Mouse (Mus musculus): Measurements from ENCODE around the gene Mcm8.

Mcm8 gene

GRCm38 (mm10) chr2:132815608-132816314 is at the start of gene Mcm8, which contains the start of gene Trmt6:
TSS of gene Mcm8 (plus strand) at chr2:132816141.
TSS of gene Trmt6 (minus strand) at chr2:132816055.
- peak; percentile 95 to 97 for DNase-seq

- DNase-seq: no peak
Observed at GRCm38 (mm10) chr2:132770822-132771221, 45.1 kb upstream of the Mcm8 start.

DNA sequence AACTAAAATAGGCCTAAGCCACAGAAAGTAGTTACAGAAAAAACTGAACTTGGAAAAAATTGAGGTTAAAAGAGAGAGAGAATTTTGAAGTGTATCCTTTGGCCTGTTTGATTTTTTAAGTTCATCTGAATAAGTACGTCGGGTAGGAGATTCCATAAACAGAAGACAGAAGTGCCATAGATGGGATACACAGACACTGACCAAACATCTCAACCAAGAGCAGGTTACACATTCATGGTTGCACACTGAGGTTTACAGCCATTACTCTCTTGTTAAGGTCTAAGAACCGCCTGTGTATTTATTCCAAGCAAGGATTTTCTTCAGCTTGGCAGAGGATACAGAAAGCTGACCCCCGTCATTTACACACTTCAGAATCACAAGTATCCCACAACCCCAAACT is 35.0 kb upstream of the Mcm8 start, which contains the start of gene Chgb:
Chgb (plus strand) TSS at position 301 of the 400 bp plus-strand sequence.
- no peak for DNase-seq

GRCm38 (mm10) chr2:132781439-132782068 is 34.4 kb upstream of the Mcm8 start:
- peak; percentile 89 to 93 for DNase-seq

DNA sequence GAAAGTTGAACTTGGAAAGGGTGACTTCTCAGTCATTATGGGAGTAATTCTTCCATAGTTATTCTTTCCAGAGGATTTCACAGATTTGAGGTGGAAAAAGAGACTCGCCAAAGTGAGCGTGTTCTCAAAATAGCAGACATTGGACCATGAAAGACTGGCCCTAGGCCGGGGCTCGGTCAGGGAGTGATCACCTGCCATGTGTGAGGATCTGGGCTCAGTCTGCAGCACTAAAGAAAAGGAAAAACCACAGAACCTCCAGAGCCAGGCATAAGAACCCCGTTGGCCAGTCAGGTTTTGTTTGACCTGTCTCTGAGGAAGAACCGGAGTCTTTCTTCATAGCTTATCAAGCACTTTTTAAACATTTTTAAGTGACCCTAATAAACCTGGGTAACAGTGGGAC is 31.9 kb upstream of the Mcm8 start:
- DNase-seq: peak; percentile 47 to 61

- DNase-seq: peak; percentile 84 to 86
Observed at GRCm38 (mm10) chr2:132793441-132794203, 22.3 kb upstream of the Mcm8 start.

DNA sequence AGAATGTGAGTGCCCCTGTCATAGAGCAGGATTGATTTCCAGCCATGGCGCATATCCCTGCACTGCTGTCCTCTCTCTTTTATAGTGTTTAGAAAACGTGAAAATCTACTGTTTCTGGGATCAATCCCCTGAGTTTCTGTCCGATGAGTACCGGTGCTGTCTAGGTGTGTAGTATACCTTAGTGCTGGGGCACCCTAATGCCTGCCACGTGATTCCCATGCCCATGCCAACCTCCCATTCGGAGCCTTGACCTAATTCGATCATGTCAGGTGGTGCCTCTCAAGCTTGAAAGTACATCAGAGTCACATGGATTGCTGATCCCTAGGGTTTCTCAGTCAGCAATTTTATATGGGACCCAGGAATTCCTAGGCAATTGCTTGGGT is 21.7 kb upstream of the Mcm8 start:
- DNase-seq: peak; percentile 40 to 46

DNA sequence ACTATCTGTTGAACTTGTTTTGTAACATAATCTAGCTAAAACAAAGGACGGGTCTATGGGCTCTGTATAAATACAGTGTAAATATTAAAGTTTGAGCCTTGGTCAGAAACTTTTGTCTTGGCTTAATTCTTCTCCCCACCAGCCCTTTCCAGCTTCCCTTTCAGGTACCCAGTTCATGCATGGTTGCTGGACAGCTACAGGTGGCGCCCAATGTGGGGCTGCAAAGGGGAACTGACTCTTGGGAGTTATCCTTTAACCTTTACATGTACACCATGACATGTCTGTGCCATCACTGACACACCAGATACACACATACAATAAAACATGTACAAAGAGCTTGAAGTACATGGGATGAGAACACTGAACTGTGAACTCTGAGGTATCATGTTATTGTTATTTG is 13.0 kb upstream of the Mcm8 start:
- DNase-seq: no peak

DNA sequence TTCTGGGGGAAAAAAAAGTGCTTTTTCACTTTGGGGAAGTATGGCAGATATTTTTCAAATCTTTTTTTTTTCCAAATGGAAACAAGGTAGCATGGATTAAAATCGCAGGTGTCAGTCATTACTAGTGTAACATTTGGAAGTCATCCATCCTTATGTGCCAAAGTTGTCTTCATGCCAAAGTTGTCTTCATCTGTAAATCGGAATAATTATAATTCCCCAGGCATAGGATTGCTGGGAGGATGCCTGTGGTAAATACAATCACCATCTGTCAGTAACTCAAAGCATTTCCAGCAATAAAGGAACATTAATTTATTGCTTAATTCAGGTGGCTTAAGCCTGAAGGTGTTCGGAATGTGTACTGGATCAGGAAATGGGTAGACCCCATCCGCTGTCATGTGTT is 25.1 kb downstream of the Mcm8 start:
- peak; percentile 33 to 43 for DNase-seq

GRCm38 (mm10) chr2:132846407-132847358 is 30.7 kb downstream of the Mcm8 start, which contains the start of gene Crls1:
TSS of gene Crls1 (plus strand) at chr2:132846666.
- DNase-seq: peak; percentile 98

GRCm38 (mm10) chr2:132847581-132847980 is 31.6 kb downstream of the Mcm8 start:
- peak; percentile 26 for DNase-seq

GRCm38 (mm10) chr2:132848361-132848760 is 32.4 kb downstream of the Mcm8 start:
- no peak for DNase-seq

DNA sequence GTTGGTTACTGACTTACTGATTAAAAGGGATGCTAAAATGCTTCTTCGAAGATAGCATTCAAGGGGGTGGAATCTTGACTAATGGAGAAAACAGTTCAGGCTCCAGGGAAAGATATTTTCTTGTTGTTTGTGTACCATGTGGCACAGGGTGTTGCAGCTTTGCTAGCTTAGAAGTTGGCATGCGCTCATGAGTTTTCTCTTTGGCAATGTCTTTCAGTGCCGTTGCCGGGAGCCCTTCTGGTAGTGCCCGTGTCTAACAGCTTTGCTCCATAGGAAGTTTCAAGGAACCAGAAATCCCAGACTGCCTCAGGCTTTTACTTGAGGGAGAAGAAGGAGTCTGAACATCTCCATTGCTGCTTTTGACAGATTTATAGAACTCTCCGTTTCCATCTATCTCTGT is 33.2 kb downstream of the Mcm8 start:
- DNase-seq: peak; percentile 58 to 61

GRCm38 (mm10) chr2:132853051-132853450 is 37.1 kb downstream of the Mcm8 start:
- no peak for DNase-seq

DNA sequence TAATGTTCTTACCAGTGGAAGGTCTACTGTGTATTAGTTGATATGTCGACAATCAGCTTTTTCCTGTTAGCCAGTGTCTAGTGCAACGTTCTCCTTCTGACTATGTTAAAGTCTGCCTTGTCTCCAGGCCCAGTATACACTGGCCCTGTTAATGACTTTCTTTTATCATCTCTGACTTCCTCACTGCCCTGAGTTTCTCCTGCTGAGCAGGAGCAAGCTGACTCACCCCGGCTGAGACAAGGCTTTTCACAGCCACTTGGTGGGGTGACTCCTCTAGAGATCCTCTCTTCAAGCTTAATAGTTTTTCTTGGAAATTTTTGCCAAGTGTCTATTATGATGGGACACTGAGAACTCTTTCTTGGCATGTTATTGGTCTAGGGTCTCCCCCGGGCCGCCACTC is 40.4 kb downstream of the Mcm8 start:
- no peak for DNase-seq

- DNase-seq: no peak
Observed at GRCm38 (mm10) chr2:132860435-132860834, 44.5 kb downstream of the Mcm8 start.

GRCm38 (mm10) chr2:132861456-132861855 is 45.5 kb downstream of the Mcm8 start:
- DNase-seq: peak in 1 of 2 experiments; percentile 42

DNA sequence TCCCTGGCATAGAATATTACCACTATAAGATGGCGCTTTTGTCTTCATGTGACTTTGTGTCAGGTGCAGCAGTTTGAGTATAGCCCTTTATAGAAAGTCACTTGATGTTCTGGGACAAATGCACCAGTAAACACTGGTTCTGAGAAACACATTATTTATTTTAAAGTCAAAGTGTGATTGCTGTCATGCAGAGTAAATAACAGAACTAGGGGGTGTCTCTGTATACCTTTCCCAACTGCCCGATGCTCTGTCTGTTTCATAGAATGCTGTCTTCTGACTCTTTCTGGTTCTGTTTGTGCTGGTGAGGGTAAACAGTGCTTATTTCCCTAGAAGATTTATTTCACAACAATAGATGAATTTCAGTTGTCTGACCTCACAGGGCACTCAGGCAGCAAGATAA is 47.4 kb downstream of the Mcm8 start:
- DNase-seq: no peak

DNA sequence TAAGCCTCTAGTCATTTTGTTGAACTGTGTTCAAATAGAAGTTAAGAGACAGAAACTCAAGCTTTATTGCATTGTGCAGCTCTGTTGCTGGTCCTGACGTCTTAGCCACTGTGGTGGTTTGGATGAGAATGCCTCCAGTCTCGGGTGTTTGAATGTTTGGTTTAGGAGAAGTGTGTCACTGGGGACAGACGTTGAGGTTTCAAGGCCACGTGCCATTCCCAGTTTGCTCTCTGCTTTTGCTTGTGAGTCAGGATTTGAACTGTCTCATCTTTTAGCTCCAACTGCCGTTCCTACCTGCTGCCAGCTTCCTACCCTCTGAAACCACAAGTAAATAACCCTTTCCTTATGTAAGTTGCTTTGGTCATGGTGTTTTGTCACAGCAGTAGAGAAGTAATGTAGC is 51.6 kb downstream of the Mcm8 start:
- DNase-seq: no peak

DNA sequence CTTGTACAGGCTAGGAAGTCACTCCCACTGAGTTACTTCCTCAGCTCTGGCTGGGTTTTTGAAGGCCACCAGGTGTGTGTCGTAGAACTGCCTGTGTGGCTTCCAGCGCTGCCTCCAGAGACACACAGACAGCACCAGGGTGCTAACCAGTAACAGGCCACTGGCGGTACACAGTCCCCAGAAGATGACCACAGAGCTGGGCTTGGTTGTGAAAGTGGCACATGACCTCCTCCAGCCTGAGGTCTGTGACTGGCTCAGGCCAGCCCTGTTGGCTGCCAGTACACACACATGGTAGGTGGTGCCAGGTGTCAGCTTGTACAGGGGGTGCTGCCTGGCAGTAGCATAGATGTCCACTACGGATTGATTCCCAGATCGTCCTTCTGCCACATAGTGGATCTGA is 53.7 kb downstream of the Mcm8 start:
- DNase-seq: peak; percentile 17 to 23

GRCm38 (mm10) chr2:132870286-132870685 is 54.3 kb downstream of the Mcm8 start:
- DNase-seq: no peak

DNA sequence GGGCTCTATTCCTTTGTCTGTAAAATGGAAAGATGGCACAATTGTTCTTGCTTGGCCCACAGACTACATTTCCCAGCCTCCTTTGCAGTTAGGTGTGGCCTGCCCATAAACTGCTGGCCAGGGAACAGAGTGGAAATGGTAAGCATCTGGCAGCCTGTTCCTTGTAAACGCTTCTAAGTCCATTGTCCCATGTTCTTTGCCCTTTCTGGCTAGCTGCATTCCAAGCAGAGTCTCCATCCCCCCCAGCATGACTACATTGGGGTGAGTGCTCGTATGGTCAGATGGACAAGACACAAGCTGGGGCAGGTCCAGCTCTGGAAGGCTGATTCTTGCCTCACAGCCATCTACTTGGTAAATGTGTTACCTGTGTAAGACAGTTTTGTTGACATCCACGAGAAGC is 55.7 kb downstream of the Mcm8 start:
- no peak for DNase-seq

Measured in cerebellum, postnatal 10 days (tissue).